Mouse (Mus musculus) limb, embryonic 11.5 days (tissue): ENCODE results near the gene Coq5. TPM values are rescaled to one million over a fixed set of nuclear protein-coding genes. Genes with fewer than 3 reads are reported as not detected.

ENCODE experiments used
- ATAC-seq: fragments of 200-750 bp; cut with Nextera tagmentation; 2 replicates; pipeline ENCODE4 v1.8.0; 2017; ENCODE audit warnings: low read depth; ENCODE audit not compliant: insufficient number of reproducible peaks, low FRiP score, low TSS enrichment
- DNase-seq: peaks from one replicate; pipeline ENCODE4 v3.0.0-alpha.2; 2015; ENCODE audit warnings: low spot score
- H3K27ac ChIP-seq: fragments of 300-500 bp; sonication (generic); replicated peaks from 2 replicates; pipeline ENCODE4 v1.5.1; 2014; ENCODE audit warnings: low read depth, mild to moderate bottlenecking, low read length
- H3K27me3 ChIP-seq: fragments of 300-500 bp; sonication (generic); 2 replicates; pipeline ENCODE4 v1.6.1; 2014; ENCODE audit warnings: mild to moderate bottlenecking, low read length, mixed read lengths; ENCODE audit not compliant: control insufficient read depth, insufficient read depth
- H3K36me3 ChIP-seq: fragments of 300-500 bp; sonication (generic); 2 replicates; pipeline ENCODE4 v1.6.1; 2014; ENCODE audit warnings: mild to moderate bottlenecking, low read length, moderate library complexity, mixed read lengths; ENCODE audit not compliant: control insufficient read depth, insufficient read depth
- H3K4me1 ChIP-seq: fragments of 300-500 bp; sonication (generic); 2 replicates; pipeline ENCODE4 v1.6.1; 2014; ENCODE audit warnings: low read length, mixed read lengths; ENCODE audit not compliant: control insufficient read depth, insufficient read depth
- H3K4me2 ChIP-seq: fragments of 300-500 bp; sonication (generic); 2 replicates; pipeline ENCODE4 v1.6.1; 2014; ENCODE audit warnings: low read depth, mild to moderate bottlenecking, moderate library complexity; ENCODE audit not compliant: severe bottlenecking
- H3K4me3 ChIP-seq: fragments of 300-500 bp; sonication (generic); 2 replicates; pipeline ENCODE4 v1.5.1; 2014; ENCODE audit warnings: low read depth, low read length
- H3K9ac ChIP-seq: fragments of 300-500 bp; sonication (generic); 2 replicates; pipeline ENCODE4 v1.6.1; 2014; ENCODE audit warnings: mild to moderate bottlenecking, low read length
- H3K9me3 ChIP-seq: fragments of 300-500 bp; sonication (generic); 2 replicates; pipeline ENCODE4 v1.6.1; 2016; ENCODE audit warnings: low read length; ENCODE audit not compliant: control insufficient read depth
- WGBS: fragments of 180-500 bp; shearing (Covaris S2); extraction: QIAGEN DNeasy Blood & Tissue Kit; methylation state at CpG from one replicate; pipeline ENCODE4 v1.1.7; 2014; 5-methylcytosine and 5-hydroxymethylcytosine counted together
- polyA plus RNA-seq: library from polyadenylated mRNA; unstranded; fragments of >200 nt; fragmentation: Nextera tagmentation; extraction: Ambion mirVana; gene quantifications from 2 replicates; pipeline ENCODE4 v1.2.1, GENCODE M21; 2014

Gene Coq5
- polyA plus RNA-seq, 1 experiment from 2014 or later: 51.4 TPM

DNA sequence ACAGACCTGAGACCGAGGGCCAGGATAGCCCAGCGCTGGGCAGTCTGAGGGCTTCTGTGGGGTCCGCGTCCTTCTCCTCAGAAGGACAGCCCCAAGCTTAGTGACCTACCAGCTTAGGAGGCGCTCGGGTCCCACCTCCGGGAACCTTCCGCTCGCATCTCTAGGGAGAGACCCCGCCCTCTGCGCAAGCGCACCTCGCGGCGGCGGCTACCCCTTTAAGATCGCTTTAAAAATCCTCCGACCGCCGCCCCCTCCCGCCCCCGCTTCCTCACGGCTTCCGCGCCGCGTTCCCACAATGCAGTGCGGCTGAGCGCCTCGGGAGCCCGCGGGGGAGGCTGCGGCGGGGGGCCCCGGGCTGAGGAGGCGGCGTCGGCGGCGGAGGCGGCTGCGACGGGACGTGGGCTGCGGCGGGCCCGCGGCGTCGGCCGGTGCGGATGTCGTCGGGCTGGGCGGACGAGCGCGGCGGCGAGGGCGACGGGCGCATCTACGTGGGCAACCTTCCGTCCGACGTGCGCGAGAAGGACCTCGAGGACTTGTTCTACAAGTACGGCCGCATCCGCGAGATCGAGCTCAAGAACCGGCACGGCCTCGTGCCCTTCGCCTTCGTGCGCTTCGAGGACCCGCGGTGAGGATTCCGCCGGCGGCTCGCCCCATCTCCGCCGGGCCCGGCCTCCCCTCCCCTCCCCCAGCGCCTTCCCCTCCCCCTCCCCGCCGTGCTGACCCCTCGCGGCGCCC is 47.6 kb downstream of the Coq5 start, which contains the start of gene Srsf9:
Srsf9 (plus strand) TSS at position 303 of the 735 bp plus-strand sequence.
- WGBS: under 1% methylated on average over 79 of the region's 97 CpGs
- peak; percentile 85 for ATAC-seq
- H3K4me3 ChIP-seq: peak within 1 kb of the TSS; percentile 76

DNA sequence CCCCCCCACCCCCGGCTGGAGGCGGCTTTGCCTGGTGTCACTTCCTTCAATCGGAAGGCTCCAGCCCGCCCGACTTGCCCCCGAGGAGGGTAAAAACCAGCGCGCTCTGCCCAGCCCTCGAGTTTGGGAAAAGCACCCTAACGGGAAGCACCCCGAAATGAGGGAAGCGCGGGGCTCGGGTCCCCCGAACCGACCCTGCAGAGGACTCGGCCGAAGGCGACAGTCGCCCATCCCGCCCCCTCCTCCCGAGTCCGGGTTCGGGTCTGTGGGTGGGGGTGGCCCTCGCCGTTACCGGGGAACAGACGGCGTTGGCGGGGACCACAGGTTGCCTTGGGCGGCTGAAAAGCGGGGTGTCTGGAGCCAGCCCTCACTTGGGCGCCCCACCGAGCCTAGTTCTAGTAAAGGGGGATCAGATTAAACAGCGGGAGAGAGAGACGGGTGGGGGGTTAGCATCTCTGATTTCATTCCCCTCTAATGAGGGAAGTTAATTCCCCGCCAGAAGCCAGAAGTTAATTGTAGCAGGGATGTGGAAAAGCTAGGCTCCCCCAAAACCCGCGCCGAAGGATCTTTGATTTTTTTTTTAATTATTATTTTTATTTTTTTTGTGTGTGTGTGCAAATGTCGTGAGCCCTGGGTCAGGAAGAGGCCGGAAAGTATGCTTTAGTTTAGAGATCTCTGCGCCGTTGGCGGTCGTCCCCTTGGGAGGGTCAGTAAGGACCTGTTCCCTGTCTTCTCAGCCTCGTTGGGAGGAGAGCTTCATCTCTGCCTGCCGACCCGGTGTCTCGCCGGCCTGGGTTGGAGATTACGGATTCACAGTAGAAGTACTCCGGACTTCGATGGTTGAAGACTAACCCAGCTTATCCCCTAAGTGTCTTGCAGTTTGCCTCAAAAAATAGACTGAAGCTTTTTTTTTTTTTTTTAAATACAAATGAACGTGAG is 48.4 kb downstream of the Coq5 start:
- Histone ChIP-seq H3K27ac (peak overlapping the region; percentile 81), H3K27me3 (no peaks in the 10 kb centered on the region), H3K4me1 (peaks cover 10% of the 10 kb centered on the region), H3K4me2 (peak overlapping the region; percentile 75), H3K4me3 (peak overlapping the region; percentile 76), H3K9ac (peak overlapping the region; percentile 94), H3K9me3 (no peaks in the 10 kb centered on the region), H3K36me3 (peaks cover 8% of the 10 kb centered on the region; the same call in 1 of the 2 replicates)
- 1% methylated on average over 52 of the region's 55 CpGs for WGBS
- ATAC-seq (no peak), DNase-seq (peak; percentile 45)

More for the DNA sequence above, 47.6 kb downstream of the Coq5 start, which contains the start of gene Srsf9:
- Histone ChIP-seq H3K9me3 (no peaks in the 10 kb centered on the region), H3K27ac (peak within 1 kb of the TSS; percentile 81), H3K4me1 (peaks cover 10% of the 10 kb centered on the region), H3K27me3 (no peaks in the 10 kb centered on the region), H3K4me2 (peak within 1 kb of the TSS; percentile 75), H3K36me3 (peaks cover 6% of the 10 kb centered on the region; the same call in 1 of the 2 replicates), H3K9ac (peak within 1 kb of the TSS; percentile 94)
- peak; percentile 96 for DNase-seq

GRCm38 (mm10) chr5:115330955-115331354 is 51.5 kb downstream of the Coq5 start:
- no peak for DNase-seq
- Histone ChIP-seq H3K27me3 (no peaks in the 10 kb centered on the region), H3K4me2 (no peak overlapping the region), H3K4me3 (no peak overlapping the region), H3K27ac (no peak overlapping the region), H3K36me3 (peaks cover 24% of the 10 kb centered on the region), H3K9me3 (no peaks in the 10 kb centered on the region), H3K4me1 (peaks cover 10% of the 10 kb centered on the region), H3K9ac (no peak overlapping the region)
- 94% methylated on average over 9 of the region's 9 CpGs for WGBS
- ATAC-seq: no peak

GRCm38 (mm10) chr5:115333626-115334025 is 54.2 kb downstream of the Coq5 start:
- no peaks in the 10 kb centered on the region for H3K9me3 ChIP-seq
- H3K27me3 ChIP-seq: no peaks in the 10 kb centered on the region
- H3K27ac ChIP-seq: no peak overlapping the region
- peaks cover 24% of the 10 kb centered on the region for H3K36me3 ChIP-seq
- WGBS: 86% methylated on average over 3 of the region's 3 CpGs
- no peak overlapping the region for H3K4me2 ChIP-seq
- H3K9ac ChIP-seq: no peak overlapping the region
- DNase-seq: no peak
- peaks cover 6% of the 10 kb centered on the region for H3K4me1 ChIP-seq
- no peak overlapping the region for H3K4me3 ChIP-seq
- ATAC-seq: no peak

- no peaks in the 10 kb centered on the region for H3K27me3 ChIP-seq
- H3K9ac ChIP-seq: no peak overlapping the region
- H3K4me3 ChIP-seq: peak overlapping the region; percentile 83
- H3K36me3 ChIP-seq: peaks cover 13% of the 10 kb centered on the region; the same call in 1 of the 2 replicates
- peak overlapping the region; percentile 72 for H3K4me2 ChIP-seq
- H3K4me1 ChIP-seq: peaks cover 7% of the 10 kb centered on the region; the same call in 1 of the 2 replicates
- H3K9me3 ChIP-seq: no peaks in the 10 kb centered on the region
- DNase-seq (no peak), ATAC-seq (no peak)
- no peak overlapping the region for H3K27ac ChIP-seq
- WGBS: 28% methylated on average over 7 of the region's 7 CpGs
Observed at GRCm38 (mm10) chr5:115340007-115340406, 60.5 kb downstream of the Coq5 start.

- Histone ChIP-seq H3K4me3 (peak within 1 kb of the TSS; percentile 83), H3K9me3 (no peaks in the 10 kb centered on the region)
- under 1% methylated on average over 62 of the region's 62 CpGs for WGBS
Observed at GRCm38 (mm10) chr5:115340577-115341313, 61.3 kb downstream of the Coq5 start, which contains the start of the genes Gatc and Triap1. Gatc (minus strand) TSS chr5:115341178. Triap1 (plus strand) TSS chr5:115341225.

GRCm38 (mm10) chr5:115341314-115342165 is 62.1 kb downstream of the Coq5 start:
- ATAC-seq (peak; percentile 49; the same call in 1 of the 2 replicates), DNase-seq (no peak)
- Histone ChIP-seq H3K9me3 (no peaks in the 10 kb centered on the region), H3K27me3 (no peaks in the 10 kb centered on the region), H3K9ac (peak overlapping the region; percentile 85), H3K36me3 (peaks cover 11% of the 10 kb centered on the region; the same call in 1 of the 2 replicates), H3K27ac (no peak overlapping the region), H3K4me3 (peak overlapping the region; percentile 83), H3K4me1 (peaks cover 7% of the 10 kb centered on the region; the same call in 1 of the 2 replicates), H3K4me2 (peak overlapping the region; percentile 72)
- 11% methylated on average over 36 of the region's 36 CpGs for WGBS

More at GRCm38 (mm10) chr5:115340577-115341313, 61.3 kb downstream of the Coq5 start, which contains the start of the genes Gatc and Triap1:
- H3K4me1 ChIP-seq: peaks cover 7% of the 10 kb centered on the region; the same call in 1 of the 2 replicates
- 0 out of 2 replicates have a peak within 1 kb of the TSS, but pooled peaks have one; percentile 55 for H3K27ac ChIP-seq
- peak within 1 kb of the TSS; percentile 72 for H3K4me2 ChIP-seq
- ATAC-seq (peak; percentile 84), DNase-seq (peak; percentile 95)
- H3K36me3 ChIP-seq: peaks cover 11% of the 10 kb centered on the region; the same call in 1 of the 2 replicates
- H3K27me3 ChIP-seq: no peaks in the 10 kb centered on the region
- H3K9ac ChIP-seq: peak within 1 kb of the TSS; percentile 85
